Mouse (Mus musculus) limb, embryonic 13.5 days (tissue): ENCODE measurements around the gene Defa34. TPM values are rescaled to one million over a fixed set of nuclear protein-coding genes. Genes with fewer than 3 reads are reported as not detected.
"Not testable (repeated sequence)": the region's sequence is repeated elsewhere in the genome, so short reads cannot be mapped to it uniquely, and the experiment has no call there.

Source experiments
- ATAC-seq: fragments of 200-750 bp; cut with Nextera tagmentation; 2 replicates; pipeline ENCODE4 v1.8.0; 2017; ENCODE audit warnings: low read depth, moderate number of reproducible peaks, moderate TSS enrichment; ENCODE audit not compliant: low FRiP score
- H3K27ac ChIP-seq: fragments of 300-500 bp; sonication (generic); 2 replicates; pipeline ENCODE4 v1.5.1; 2015; ENCODE audit warnings: inconsistent platforms, mild to moderate bottlenecking, moderate library complexity
- H3K27me3 ChIP-seq: fragments of 300-500 bp; sonication (generic); 2 replicates; pipeline ENCODE4 v1.6.1; 2015; ENCODE audit warnings: mild to moderate bottlenecking, inconsistent platforms
- H3K36me3 ChIP-seq: fragments of 300-500 bp; sonication (generic); 2 replicates; pipeline ENCODE4 v1.6.1; 2015; ENCODE audit warnings: inconsistent platforms, mild to moderate bottlenecking, moderate library complexity
- H3K4me1 ChIP-seq: fragments of 300-500 bp; sonication (generic); 2 replicates; pipeline ENCODE4 v1.6.1; 2015; ENCODE audit warnings: inconsistent platforms
- H3K4me2 ChIP-seq: fragments of 300-500 bp; sonication (generic); replicated peaks from 2 replicates; pipeline ENCODE4 v1.6.1; 2015; ENCODE audit warnings: inconsistent platforms, mild to moderate bottlenecking, moderate library complexity
- H3K4me3 ChIP-seq: fragments of 300-500 bp; sonication (generic); 2 replicates; pipeline ENCODE4 v1.5.1; 2015; ENCODE audit warnings: moderate library complexity, mild to moderate bottlenecking, inconsistent platforms
- H3K9ac ChIP-seq: fragments of 300-500 bp; sonication (generic); 2 replicates; pipeline ENCODE4 v1.6.1; 2015; ENCODE audit warnings: mild to moderate bottlenecking, inconsistent platforms
- H3K9me3 ChIP-seq: fragments of 300-500 bp; sonication (generic); 2 replicates; pipeline ENCODE4 v1.6.1; 2016; ENCODE audit warnings: inconsistent platforms
- WGBS: fragments of 180-500 bp; shearing (Covaris S2); methylation state at CpG from one replicate; pipeline ENCODE4 v1.1.7; 2015; 5-methylcytosine and 5-hydroxymethylcytosine counted together
- polyA plus RNA-seq: library from polyadenylated mRNA; unstranded; fragments of >200 nt; fragmentation: Nextera tagmentation; extraction: Ambion mirVana; gene quantifications from 2 replicates; pipeline ENCODE4 v1.2.1, GENCODE M21; 2015

The Defa34 gene
- not detected in 2 replicates for polyA plus RNA-seq

DNA sequence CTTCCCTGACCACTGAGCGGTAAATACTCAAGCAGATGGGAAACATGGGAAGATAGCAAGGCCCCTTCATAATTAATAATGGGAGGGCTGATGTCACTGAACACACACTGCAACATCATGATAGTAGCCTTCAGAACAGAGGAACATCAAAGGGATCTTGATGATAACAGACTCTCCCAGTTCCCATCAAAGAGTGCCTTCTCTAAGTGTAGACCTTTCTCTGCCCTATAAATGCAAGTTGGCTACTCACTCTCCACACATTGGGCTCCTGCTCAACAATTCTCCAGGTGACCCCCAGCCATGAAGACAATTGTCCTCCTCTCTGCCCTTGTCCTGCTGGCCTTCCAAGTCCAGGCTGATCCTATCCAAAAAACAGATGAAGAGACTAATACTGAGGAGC lies at the start of gene Defa34:
Gene Defa34, plus strand, starts transcription at position 301 of the 400 bp plus-strand sequence.
- not testable (repeated sequence) for ATAC-seq, H3K4me1 ChIP-seq, H3K27ac ChIP-seq, H3K9ac ChIP-seq, H3K9me3 ChIP-seq, H3K27me3 ChIP-seq, H3K4me2 ChIP-seq, H3K4me3 ChIP-seq, H3K36me3 ChIP-seq
- 88% methylated on average over 1 of the region's 1 CpGs for WGBS

DNA sequence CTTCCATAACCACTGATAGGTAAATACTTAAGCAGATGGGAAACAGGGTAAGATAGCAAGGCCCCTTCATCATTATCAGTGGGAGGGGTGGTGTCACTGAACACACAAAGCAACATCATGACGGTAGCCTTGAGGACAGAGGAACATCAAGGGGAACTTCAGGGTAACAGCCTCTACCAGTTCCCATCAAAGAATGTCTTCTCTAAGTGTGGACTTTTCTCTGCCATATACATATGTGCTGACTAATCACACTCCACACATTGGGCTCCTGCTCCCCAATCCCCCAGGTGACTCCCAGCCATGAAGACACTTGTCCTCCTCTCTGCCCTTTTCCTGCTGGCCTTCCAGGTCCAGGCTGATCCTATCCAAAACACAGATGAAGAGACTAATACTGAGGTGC lies 47.7 kb upstream of the Defa34 start, which contains the start of gene Defa26:
Gene Defa26, plus strand, starts transcription at position 301 of the 400 bp plus-strand sequence.
- not testable (repeated sequence) for ATAC-seq, H3K4me3 ChIP-seq, H3K36me3 ChIP-seq, H3K9ac ChIP-seq, H3K27ac ChIP-seq, H3K9me3 ChIP-seq, H3K27me3 ChIP-seq, H3K4me1 ChIP-seq, H3K4me2 ChIP-seq
- 100% methylated on average over 1 of the region's 1 CpGs for WGBS

- not testable (repeated sequence) for H3K27ac ChIP-seq, H3K27me3 ChIP-seq, ATAC-seq, H3K4me3 ChIP-seq, H3K9ac ChIP-seq, H3K36me3 ChIP-seq, H3K4me2 ChIP-seq, H3K4me1 ChIP-seq, H3K9me3 ChIP-seq
- WGBS, result 57% methylated on average over 1 of the region's 2 CpGs
Measured at GRCm38 (mm10) chr8:21655480-21655879, 10.1 kb upstream of the Defa34 start, which contains the start of gene Defa17. TSS of gene Defa17 (plus strand) at chr8:21655780.

DNA sequence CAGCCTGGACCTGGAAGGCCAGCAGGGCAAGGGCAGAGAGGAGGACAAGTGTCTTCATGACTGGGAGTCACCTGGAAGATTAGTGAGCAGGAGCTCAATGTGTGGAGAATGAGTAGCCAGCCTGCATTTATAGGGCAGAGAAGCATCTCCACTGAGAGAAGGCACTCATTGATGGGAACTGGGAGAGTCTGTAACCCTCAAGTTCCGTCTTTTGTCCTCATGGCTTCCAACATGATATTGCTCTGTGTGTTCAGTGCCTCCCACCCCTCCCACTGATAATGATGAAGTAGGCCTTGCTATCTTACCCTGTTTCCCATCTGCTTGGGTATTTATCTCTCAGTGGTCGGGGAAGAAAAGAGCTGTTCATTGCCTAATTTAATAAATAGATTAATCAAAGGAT lies 37.9 kb downstream of the Defa34 start, which contains the start of gene AY761184:
Gene AY761184, minus strand, starts transcription at position 101 of the 400 bp plus-strand sequence.
- H3K9ac ChIP-seq, H3K27me3 ChIP-seq, H3K4me2 ChIP-seq, H3K36me3 ChIP-seq, ATAC-seq, H3K4me1 ChIP-seq, H3K4me3 ChIP-seq, H3K27ac ChIP-seq, H3K9me3 ChIP-seq: not testable (repeated sequence)
- WGBS, result 86% methylated on average over 2 of the region's 2 CpGs

Other genes starting within 250 kb of the Defa34 start
- gene Defa36, start 238.4 kb upstream of the Defa34 start, polyA plus RNA-seq, result not detected in 2 replicates
- not detected in 2 replicates for gene Gm7849, start 209.2 kb upstream of the Defa34 start, polyA plus RNA-seq
- not detected in 2 replicates for gene Defa20, start 156.5 kb upstream of the Defa34 start, polyA plus RNA-seq
- not detected in 2 replicates for gene Defa32, start 136.8 kb upstream of the Defa34 start, polyA plus RNA-seq
- not detected in 2 replicates for gene Defa37, start 100.4 kb upstream of the Defa34 start, polyA plus RNA-seq
- not detected in 2 replicates for gene Defa28, start 82.8 kb upstream of the Defa34 start, polyA plus RNA-seq
- gene Gm7861, start 71.3 kb upstream of the Defa34 start, polyA plus RNA-seq, result not detected in 2 replicates
- not detected in 2 replicates for gene Defa26, start 47.6 kb upstream of the Defa34 start, polyA plus RNA-seq
- not detected in 2 replicates for gene Defa17, start 10.0 kb upstream of the Defa34 start, polyA plus RNA-seq
- gene AY761184, start 37.8 kb downstream of the Defa34 start, polyA plus RNA-seq, result not detected in 2 replicates
- gene Defa24, start 68.7 kb downstream of the Defa34 start, polyA plus RNA-seq, result not detected in 2 replicates
- not detected in 2 replicates for gene Defb50, start 157.7 kb downstream of the Defa34 start, polyA plus RNA-seq
- 1.3 TPM in 1 of 2 replicates, not detected in the other for gene Defb2, start 174.1 kb downstream of the Defa34 start, polyA plus RNA-seq
- not detected in 2 replicates for gene Defb10, start 193.1 kb downstream of the Defa34 start, polyA plus RNA-seq
- gene Defb9, start 219.6 kb downstream of the Defa34 start, polyA plus RNA-seq, result not detected in 2 replicates
- not detected in 2 replicates for gene Defb11, start 240.6 kb downstream of the Defa34 start, polyA plus RNA-seq